In genomic region chr17:80112665-80113305, GRCm38 (mm10) we compare ENCODE assay signal across 14 mouse cellular contexts. TPM values are rescaled to one million over a fixed set of nuclear protein-coding genes. Genes with fewer than 3 reads are reported as not detected.
DNase-seq lines count a peak whose midpoint lies in the region; ATAC-seq and TF ChIP-seq lines count a peak whose summit lies in the region.
"Had no signal": no experiment of that assay in that cellular context is flagged by ENCODE, and none has a peak within 500 bp of the region (broad histone marks: within the 10 kb centered on the region; RNA-seq: fewer than 3 reads in every experiment).

No protein-coding gene starts in this region.

- in situ Hi-C loops in ES-E14 (cut with MboI; ENCODE audit: low sequenced_read_pairs in 2 of 2, unreplicated experiment in 2 of 2) = no loop called here

- H3K36me3 ChIP-seq in ES-E14 (ENCODE audit: control insufficient read depth, insufficient read depth, low read length, poor library complexity, severe bottlenecking) = no peaks in the 10 kb centered on the region
- H3K36me3 ChIP-seq in thymus, adult 2 months (ENCODE audit: control insufficient read depth, insufficient read depth, low read length) = no peaks in the 10 kb centered on the region
- no peaks in the 10 kb centered on the region for H3K36me3 ChIP-seq in forebrain, embryonic 12.5 days (replicated peaks)
- H3K36me3 ChIP-seq: heart, embryonic 12.5 days; limb, embryonic 12.5 days had no signal

- H3K4me1 ChIP-seq in ES-E14 (ENCODE audit: control insufficient read depth in 2 of 2, insufficient read depth in 2 of 2, low read length in 2 of 2, poor library complexity in 1 of 2) = no peaks in the 10 kb centered on the region
- peaks cover 11% of the 10 kb centered on the region for H3K4me1 ChIP-seq in thymus, adult 2 months (replicated peaks; ENCODE audit: control insufficient read depth, insufficient read depth, low read length)
- no peaks in the 10 kb centered on the region for H3K4me1 ChIP-seq in forebrain, embryonic 12.5 days
- H3K4me1 ChIP-seq: heart, embryonic 12.5 days; limb, embryonic 12.5 days had no signal

- H3K27me3 ChIP-seq in thymus, adult 2 months (ENCODE audit: control insufficient read depth, insufficient read depth, low read length) = no peaks in the 10 kb centered on the region
- no peaks in the 10 kb centered on the region for H3K27me3 ChIP-seq in forebrain, embryonic 12.5 days
- H3K27me3 ChIP-seq: heart, embryonic 12.5 days; limb, embryonic 12.5 days had no signal

- no peaks in the 10 kb centered on the region for H3K9me3 ChIP-seq in ES-E14 (ENCODE audit: control insufficient read depth, insufficient read depth, low read depth, low read length)
- no peaks in the 10 kb centered on the region; the same call in 1 of the 2 replicates for H3K9me3 ChIP-seq in forebrain, embryonic 12.5 days

- H3K9ac ChIP-seq in ES-E14 (ENCODE audit: insufficient read depth, low read depth, low read length, poor library complexity, severe bottlenecking) = no peak overlapping the region
- no peak overlapping the region for H3K9ac ChIP-seq in forebrain, embryonic 12.5 days
- H3K9ac ChIP-seq: heart, embryonic 12.5 days; hindbrain, embryonic 14.5 days; limb, embryonic 12.5 days had no signal

- peak; percentile 89 for ATAC-seq in inflammation-experienced regulatory T-cells, adult 6 months
- ATAC-seq in forebrain, embryonic 12.5 days (ENCODE audit: low FRiP score) = no peak

- H3K4me2 ChIP-seq in forebrain, embryonic 12.5 days = no peak overlapping the region
- H3K4me2 ChIP-seq: heart, embryonic 12.5 days; hindbrain, embryonic 14.5 days; limb, embryonic 12.5 days had no signal

- H3K4me3 ChIP-seq in ES-E14 (ENCODE audit: insufficient read depth in 1 of 2, low read depth in 1 of 2, low read length in 2 of 2, poor library complexity in 1 of 2, severe bottlenecking in 1 of 2) = no peak overlapping the region
- H3K4me3 ChIP-seq in thymus, adult 2 months (ENCODE audit: control insufficient read depth, insufficient read depth, low read length) = no peak overlapping the region
- no peak overlapping the region for H3K4me3 ChIP-seq in forebrain, embryonic 12.5 days (replicated peaks)
- H3K4me3 ChIP-seq: erythroblast, embryonic 14.5 days; heart, embryonic 12.5 days; limb, embryonic 12.5 days; myocyte had no signal

- DNase-seq in lung, adult 18-20 months = peak; percentile 44 to 53
- no peak for DNase-seq in lung, postnatal 14 days
- DNase-seq in ES-E14 (ENCODE audit: low read depth, low spot score) = no peak
- peak; percentile 18 for DNase-seq in thymus, adult 2 months
- DNase-seq in c-Kit-positive CD71-positive TER-119-positive erythroid progenitor cells, embryonic 14.5 days (ENCODE audit: low spot score) = no peak
- DNase-seq in heart, postnatal 14 days = no peak
- DNase-seq: kidney, adult 9 months had no signal

- no peak for TF ChIP-seq POLR2A in thymus, adult 2 months (IDR thresholded peaks at IDR 0.05; ENCODE audit: control insufficient read depth, extremely low read depth, insufficient read depth, low read length, poor library complexity)

- no peak overlapping the region for H3K27ac ChIP-seq in ES-E14 (ENCODE audit: insufficient read depth, low read depth, low read length, poor library complexity, severe bottlenecking)
- H3K27ac ChIP-seq in thymus, adult 2 months (ENCODE audit: control insufficient read depth, insufficient read depth, low read length) = peak overlapping the region; percentile 68
- no peak overlapping the region for H3K27ac ChIP-seq in forebrain, embryonic 12.5 days
- H3K27ac ChIP-seq: hindbrain, embryonic 14.5 days; limb, embryonic 12.5 days had no signal

- intact Hi-C loops in heart, postnatal 14 days (cut with DNase I) = no loop called here

- no peak for TF ChIP-seq CTCF in thymus, adult 2 months (IDR thresholded peaks at IDR 0.05; ENCODE audit: borderline replicate concordance, control insufficient read depth, extremely low read depth, insufficient read depth, low read length, poor library complexity)

- WGBS in thymus, adult 2 months = 27% methylated on average over 5 of the region's 5 CpGs
- WGBS in forebrain, embryonic 12.5 days = 77% methylated on average over 5 of the region's 5 CpGs

TF ChIP-seq in ES-E14, 5 proteins besides CTCF, POLR2A, EP300 and RAD21:
- TF ChIP-seq ZNF384 (IDR thresholded peaks at IDR 0.05; ENCODE audit: low read depth, low read length) (0 out of 2 replicates have a peak, but pooled peaks have one; percentile 2), HCFC1 (IDR thresholded peaks at IDR 0.05; ENCODE audit: borderline replicate concordance, insufficient read depth, low read length) (no peak)

RNA-seq across cellular contexts. Expression of gene Galm, which starts 14.5 kb away (rescaled TPM):
- total RNA-seq in ES-E14 (2012; rRNA removed) = 4.0 and 5.3 TPM in 2 replicates
- polyA plus RNA-seq in inflammation-experienced regulatory T-cells, adult 6 months (2017; shearing (Covaris generic)) = 10 to 100 TPM; 36.2 to 50.6 (median 42.1) TPM
- 8.7 and 9.3 TPM in 2 replicates for polyA plus RNA-seq in thymus, adult 2 months (2012; rRNA removed)
- 9.6 and 12.3 TPM in 2 replicates for polyA plus RNA-seq in forebrain, embryonic 12.5 days (2016; fragmentation: Nextera tagmentation; extraction: Ambion mirVana)
- total RNA-seq in heart, postnatal 14 days (2021) = 10 to 100 TPM; 11.0 to 12.4 TPM
- polyA plus RNA-seq: erythroblast, embryonic 14.5 days had no signal

RNA-seq across cellular contexts. Expression of gene Hnrnpll, which starts 50.7 kb away (rescaled TPM):
- total RNA-seq in ES-E14 (2012; rRNA removed) = 36.4 and 40.9 TPM in 2 replicates
- 10 to 100 TPM; 30.8 to 34.3 (median 33.4) TPM for polyA plus RNA-seq in inflammation-experienced regulatory T-cells, adult 6 months (2017; shearing (Covaris generic))
- 30.5 and 37.8 TPM in 2 replicates for polyA plus RNA-seq in thymus, adult 2 months (2012; rRNA removed)
- 126 and 130 TPM in 2 replicates for polyA plus RNA-seq in forebrain, embryonic 12.5 days (2016; fragmentation: Nextera tagmentation; extraction: Ambion mirVana)
- total RNA-seq in heart, postnatal 14 days (2021) = 10 to 100 TPM; 27.0 to 29.3 TPM

Comparison
In these comparisons a context has a peak if more than half of its experiments do, and no peak if none do; other contexts are left out.
1. DNase-seq: peak in lung, adult 18-20 months (2 of 2) and thymus, adult 2 months (single experiment); none in lung, postnatal 14 days (single experiment), ES-E14 (single experiment), c-Kit-positive CD71-positive TER-119-positive erythroid progenitor cells, embryonic 14.5 days (single experiment) and heart, postnatal 14 days (0 of 2).